Mouse (Mus musculus): ENCODE measurements around the gene Gpc5. TPM values are rescaled to one million over a fixed set of nuclear protein-coding genes. Genes with fewer than 3 reads are reported as not detected.

Gpc5 gene
- polyA plus RNA-seq, 1 experiment = not detected

GRCm38 (mm10) chr14:115821657-115822056 lies 729.6 kb downstream of the Gpc5 start:
- no peaks in the 10 kb centered on the region for H3K4me1 ChIP-seq (ENCODE audit: control insufficient read depth)
- TF ChIP-seq GATA1 (IDR thresholded peaks at IDR 0.05; ENCODE audit: low read length) = no peak
- TF ChIP-seq TAL1 (IDR thresholded peaks at IDR 0.05; ENCODE audit: low read length) = no peak
- H3K4me3 ChIP-seq (replicated peaks) = no peak overlapping the region
- no peaks in the 10 kb centered on the region for H3K9me3 ChIP-seq (ENCODE audit: control insufficient read depth, low read length)
- H3K36me3 ChIP-seq (ENCODE audit: control insufficient read depth) = no peaks in the 10 kb centered on the region
- no peaks in the 10 kb centered on the region for H3K27me3 ChIP-seq (ENCODE audit: control insufficient read depth)

GRCm38 (mm10) chr14:115830485-115830884 lies 738.5 kb downstream of the Gpc5 start:
- Histone ChIP-seq H3K9me3 (ENCODE audit: control insufficient read depth, low read length) (no peaks in the 10 kb centered on the region), H3K27me3 (ENCODE audit: control insufficient read depth) (no peaks in the 10 kb centered on the region)
- no peak for TF ChIP-seq TAL1 (IDR thresholded peaks at IDR 0.05; ENCODE audit: low read length)
- no peak for TF ChIP-seq GATA1 (IDR thresholded peaks at IDR 0.05; ENCODE audit: low read length)

GRCm38 (mm10) chr14:115831219-115831755 lies 739.3 kb downstream of the Gpc5 start:
- H3K27me3 ChIP-seq (ENCODE audit: control insufficient read depth) = no peaks in the 10 kb centered on the region
- no peak for TF ChIP-seq TAL1 (IDR thresholded peaks at IDR 0.05; ENCODE audit: low read length)
- TF ChIP-seq GATA1 (IDR thresholded peaks at IDR 0.05; ENCODE audit: low read length) = no peak
- no peaks in the 10 kb centered on the region; the same call in 1 of the 2 replicates for H3K4me1 ChIP-seq (ENCODE audit: control insufficient read depth)
- no peaks in the 10 kb centered on the region for H3K36me3 ChIP-seq (ENCODE audit: control insufficient read depth)
- no peak overlapping the region for H3K4me3 ChIP-seq (replicated peaks)
- no peaks in the 10 kb centered on the region for H3K9me3 ChIP-seq (ENCODE audit: control insufficient read depth, low read length)

More at GRCm38 (mm10) chr14:115830485-115830884, 738.5 kb downstream of the Gpc5 start:
- Histone ChIP-seq H3K36me3 (ENCODE audit: control insufficient read depth) (no peaks in the 10 kb centered on the region), H3K4me3 (replicated peaks) (no peak overlapping the region), H3K4me1 (ENCODE audit: control insufficient read depth) (no peaks in the 10 kb centered on the region; the same call in 1 of the 2 replicates)

DNA sequence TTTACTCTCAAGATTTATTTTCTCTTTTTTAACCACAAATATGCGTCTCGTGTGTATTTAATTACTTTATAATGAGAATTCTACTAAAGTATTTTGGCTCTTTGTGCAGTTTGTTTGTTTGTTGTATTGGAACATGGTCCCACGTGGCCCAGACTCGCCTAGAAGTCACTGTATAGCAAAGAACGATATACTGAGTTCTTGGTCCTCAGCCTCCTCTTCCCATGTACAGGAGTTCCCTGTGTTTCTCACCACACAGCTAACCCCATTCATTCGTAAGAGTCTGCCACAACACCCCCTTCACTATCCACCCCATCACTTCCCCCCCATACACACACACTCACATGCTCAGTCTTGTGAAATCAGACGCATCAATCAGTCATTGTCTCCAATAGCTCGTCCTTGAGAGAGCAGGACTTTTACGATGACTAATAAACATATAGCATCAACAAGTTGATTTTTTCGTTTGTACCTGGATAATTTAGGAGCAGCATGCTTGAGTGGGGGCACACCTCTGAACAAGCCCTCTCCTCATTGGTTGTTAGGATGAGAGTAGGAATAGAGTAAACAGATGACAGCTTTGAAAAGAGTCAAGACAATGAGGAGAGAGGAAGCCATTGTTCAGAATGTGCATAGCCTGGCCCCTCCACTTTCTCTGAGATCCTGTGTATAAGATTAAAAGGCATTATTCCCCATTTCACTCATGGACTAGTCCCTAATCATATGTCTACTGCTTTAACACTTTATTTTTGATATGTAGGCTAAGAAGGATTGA lies 740.0 kb downstream of the Gpc5 start:
- Histone ChIP-seq H3K27me3 (ENCODE audit: control insufficient read depth) (no peaks in the 10 kb centered on the region), H3K4me3 (replicated peaks) (no peak overlapping the region), H3K9me3 (ENCODE audit: control insufficient read depth, low read length) (no peaks in the 10 kb centered on the region), H3K36me3 (ENCODE audit: control insufficient read depth) (no peaks in the 10 kb centered on the region), H3K4me1 (ENCODE audit: control insufficient read depth) (no peaks in the 10 kb centered on the region; the same call in 1 of the 2 replicates)
- TF ChIP-seq TAL1 (IDR thresholded peaks at IDR 0.05; ENCODE audit: low read length) = no peak
- TF ChIP-seq GATA1 (IDR thresholded peaks at IDR 0.05; ENCODE audit: low read length) = no peak

DNA sequence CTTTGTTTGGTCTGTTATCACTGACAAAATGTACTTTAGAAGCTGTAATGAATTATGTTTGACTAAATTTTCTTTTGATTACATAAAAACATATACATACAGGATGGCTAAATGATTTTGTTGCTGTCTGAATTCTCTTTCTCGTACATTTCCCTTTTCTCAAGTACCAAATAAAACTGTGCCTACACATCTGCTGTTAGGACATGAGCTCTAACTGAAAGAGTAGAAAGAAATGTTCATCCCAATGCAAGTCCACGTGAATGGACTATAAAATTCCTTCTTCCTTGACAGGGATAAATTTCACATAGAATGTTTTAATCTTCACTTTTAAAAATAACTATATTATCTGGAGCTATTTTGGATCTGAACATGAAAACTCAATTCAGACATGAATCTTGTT lies 751.8 kb downstream of the Gpc5 start:
- H3K27me3 ChIP-seq (ENCODE audit: control insufficient read depth) = no peaks in the 10 kb centered on the region
- no peak for TF ChIP-seq TAL1 (IDR thresholded peaks at IDR 0.05; ENCODE audit: low read length)
- no peak for TF ChIP-seq GATA1 (IDR thresholded peaks at IDR 0.05; ENCODE audit: low read length)
- no peak overlapping the region for H3K4me3 ChIP-seq (replicated peaks)
- no peaks in the 10 kb centered on the region for H3K9me3 ChIP-seq (ENCODE audit: control insufficient read depth, low read length)
- H3K4me1 ChIP-seq (ENCODE audit: control insufficient read depth) = no peaks in the 10 kb centered on the region
- no peaks in the 10 kb centered on the region for H3K36me3 ChIP-seq (ENCODE audit: control insufficient read depth)

DNA sequence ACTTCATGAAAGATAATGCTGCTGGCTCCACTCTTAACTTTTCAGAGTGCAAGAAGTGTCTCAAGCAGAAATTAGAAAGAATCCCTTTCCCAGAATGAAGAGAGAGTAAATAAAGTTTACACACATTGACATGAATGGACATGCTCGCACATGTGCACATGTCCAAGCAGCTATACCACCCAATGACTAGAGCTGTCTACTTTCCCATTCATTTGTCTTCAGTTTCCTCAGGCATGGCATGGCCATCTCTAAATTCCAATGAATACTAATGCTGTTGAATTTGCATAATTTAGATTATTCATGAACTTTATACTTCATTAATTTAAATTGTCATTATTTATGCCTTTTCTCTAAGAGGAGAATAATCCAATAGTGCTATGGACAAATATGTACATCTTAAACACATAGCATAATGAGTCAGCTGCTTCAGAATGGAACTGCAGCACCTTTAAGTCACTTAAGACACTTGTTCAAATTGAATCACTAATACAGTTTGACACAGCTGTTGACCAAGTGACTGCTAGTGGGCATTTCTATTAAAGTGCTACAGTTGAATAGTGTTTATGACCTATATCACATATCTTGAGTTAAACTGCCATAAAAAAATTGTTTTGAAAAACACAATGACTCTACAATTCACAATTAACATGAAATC lies 752.9 kb downstream of the Gpc5 start:
- no peaks in the 10 kb centered on the region for H3K9me3 ChIP-seq (ENCODE audit: control insufficient read depth, low read length)
- no peaks in the 10 kb centered on the region for H3K27me3 ChIP-seq (ENCODE audit: control insufficient read depth)
- no peak for TF ChIP-seq TAL1 (IDR thresholded peaks at IDR 0.05; ENCODE audit: low read length)
- TF ChIP-seq GATA1 (IDR thresholded peaks at IDR 0.05; ENCODE audit: low read length) = no peak
- H3K36me3 ChIP-seq (ENCODE audit: control insufficient read depth) = no peaks in the 10 kb centered on the region
- H3K4me1 ChIP-seq (ENCODE audit: control insufficient read depth) = no peaks in the 10 kb centered on the region
- H3K4me3 ChIP-seq (replicated peaks) = no peak overlapping the region

GRCm38 (mm10) chr14:115869127-115869526 lies 777.1 kb downstream of the Gpc5 start:
- TF ChIP-seq GATA1 (IDR thresholded peaks at IDR 0.05; ENCODE audit: low read length) = no peak
- no peak for TF ChIP-seq TAL1 (IDR thresholded peaks at IDR 0.05; ENCODE audit: low read length)
- Histone ChIP-seq H3K36me3 (ENCODE audit: control insufficient read depth) (no peaks in the 10 kb centered on the region), H3K27me3 (ENCODE audit: control insufficient read depth) (no peaks in the 10 kb centered on the region), H3K4me1 (ENCODE audit: control insufficient read depth) (no peaks in the 10 kb centered on the region), H3K9me3 (ENCODE audit: control insufficient read depth, low read length) (no peaks in the 10 kb centered on the region), H3K4me3 (replicated peaks) (no peak overlapping the region)

- Histone ChIP-seq H3K4me1 (ENCODE audit: control insufficient read depth) (peaks cover 4% of the 10 kb centered on the region), H3K4me3 (replicated peaks) (no peak overlapping the region), H3K36me3 (ENCODE audit: control insufficient read depth) (no peaks in the 10 kb centered on the region), H3K27me3 (ENCODE audit: control insufficient read depth) (no peaks in the 10 kb centered on the region), H3K9me3 (ENCODE audit: control insufficient read depth, low read length) (no peaks in the 10 kb centered on the region)
- TF ChIP-seq TAL1 (IDR thresholded peaks at IDR 0.05; ENCODE audit: low read length) (no peak), GATA1 (IDR thresholded peaks at IDR 0.05; ENCODE audit: low read length) (no peak)
Measured at GRCm38 (mm10) chr14:115976062-115976461, 884.0 kb downstream of the Gpc5 start.

- Histone ChIP-seq H3K9me3 (ENCODE audit: control insufficient read depth, low read length) (no peaks in the 10 kb centered on the region), H3K36me3 (ENCODE audit: control insufficient read depth) (no peaks in the 10 kb centered on the region), H3K4me3 (replicated peaks) (no peak overlapping the region), H3K27me3 (ENCODE audit: control insufficient read depth) (no peaks in the 10 kb centered on the region), H3K4me1 (ENCODE audit: control insufficient read depth) (peaks cover 4% of the 10 kb centered on the region)
- TF ChIP-seq GATA1 (IDR thresholded peaks at IDR 0.05; ENCODE audit: low read length) (no peak), TAL1 (IDR thresholded peaks at IDR 0.05; ENCODE audit: low read length) (no peak)
Measured at GRCm38 (mm10) chr14:115979233-115979632, 887.2 kb downstream of the Gpc5 start.
